In the genomic region with DNA sequence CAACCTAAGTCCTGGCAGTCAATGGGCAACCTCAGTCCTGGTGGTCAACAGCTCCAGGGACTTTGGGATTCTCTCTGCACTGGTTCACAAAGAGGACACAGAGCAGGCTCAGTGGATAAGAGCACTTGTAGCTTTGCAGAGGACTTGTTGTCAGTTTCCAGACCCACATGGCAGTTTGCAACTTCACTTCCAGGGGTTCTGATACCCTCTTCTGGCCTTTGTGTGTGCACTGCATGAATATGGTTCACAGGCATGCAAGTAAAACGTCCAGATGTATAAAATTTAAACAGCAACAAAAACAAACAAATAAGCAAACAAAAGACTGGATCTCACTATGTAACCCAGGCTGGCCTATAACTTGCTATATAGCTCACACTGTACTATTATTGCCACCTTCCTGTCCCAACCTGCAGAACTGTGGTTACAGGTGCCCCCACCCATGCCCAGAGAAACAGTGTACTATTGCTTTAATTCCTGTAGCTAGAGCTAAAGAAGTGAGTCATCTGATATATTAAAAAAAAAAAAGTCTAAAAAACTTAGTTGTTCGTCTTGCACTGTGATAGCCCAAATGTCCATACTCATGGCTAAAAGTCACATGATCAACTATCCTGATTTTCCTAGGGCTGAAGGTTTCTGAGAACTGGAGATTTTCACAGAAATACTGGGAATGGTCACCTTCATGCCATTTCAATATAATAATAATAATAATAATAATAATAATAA, we compare ENCODE assay signal across 20 mouse cellular contexts.
"Had no signal": no experiment of that assay in that cellular context is flagged by ENCODE, and none has a peak within 500 bp of the region (broad histone marks: within the 10 kb centered on the region; RNA-seq: fewer than 3 reads in every experiment).

No protein-coding gene starts in this region.

- H3K27me3 ChIP-seq: heart, embryonic 13.5 days; hindbrain, embryonic 13.5 days; hindbrain, embryonic 15.5 days; intestine, embryonic 15.5 days; limb, embryonic 13.5 days had no signal

- H3K9ac ChIP-seq: heart, embryonic 13.5 days; heart, embryonic 15.5 days; hindbrain, embryonic 13.5 days; hindbrain, embryonic 15.5 days; intestine, embryonic 15.5 days; limb, embryonic 13.5 days; limb, embryonic 15.5 days; liver, embryonic 12.5 days; liver, embryonic 14.5 days had no signal

- H3K9me3 ChIP-seq: heart, embryonic 13.5 days; heart, embryonic 15.5 days; hindbrain, embryonic 13.5 days; hindbrain, embryonic 15.5 days; intestine, embryonic 15.5 days; limb, embryonic 13.5 days; limb, embryonic 15.5 days; liver, embryonic 12.5 days had no signal

- DNase-seq: gastrocnemius, postnatal 14 days; gastrocnemius, postnatal 36 days; heart, adult 18-20 months; kidney, adult 18-20 months; kidney, adult 8-10 months; kidney, postnatal 10 days; kidney, postnatal 25 days; kidney, postnatal 4 days had no signal

- H3K4me3 ChIP-seq: heart, embryonic 13.5 days; heart, embryonic 15.5 days; hindbrain, embryonic 13.5 days; hindbrain, embryonic 15.5 days; intestine, embryonic 15.5 days; layer of hippocampus, adult 2 months; left cerebral cortex, adult 2 months; limb, embryonic 13.5 days; limb, embryonic 15.5 days; liver, embryonic 12.5 days had no signal

- H3K27ac ChIP-seq: heart, embryonic 13.5 days; heart, embryonic 15.5 days; hindbrain, postnatal 0 days; intestine, embryonic 15.5 days; layer of hippocampus, adult 2 months; left cerebral cortex, adult 2 months; limb, embryonic 13.5 days; liver, embryonic 12.5 days; liver, embryonic 14.5 days had no signal

- H3K4me1 ChIP-seq: intestine, embryonic 15.5 days; liver, embryonic 12.5 days had no signal

- H3K36me3 ChIP-seq: heart, embryonic 13.5 days; heart, embryonic 15.5 days; hindbrain, embryonic 13.5 days; hindbrain, embryonic 15.5 days; intestine, embryonic 15.5 days; limb, embryonic 13.5 days; limb, embryonic 15.5 days; liver, embryonic 12.5 days had no signal
